In genomic region chr7:27310996-27311535, GRCm38 (mm10) we compare ENCODE assay signal across 17 mouse cellular contexts. TPM values are rescaled to one million over a fixed set of nuclear protein-coding genes. Genes with fewer than 3 reads are reported as not detected.
A peak's percentile ranks its signal among the peaks of the same experiment; 100 is the strongest.
DNase-seq lines count a peak whose midpoint lies in the region; ATAC-seq and TF ChIP-seq lines count a peak whose summit lies in the region.
"Had no signal": no experiment of that assay in that cellular context is flagged by ENCODE, and none has a peak within 500 bp of the region (broad histone marks: within the 10 kb centered on the region; RNA-seq: fewer than 3 reads in every experiment).

No protein-coding gene starts in this region.

- DNase-seq in gastrocnemius, adult 2 months = no peak
- DNase-seq in gastrocnemius, adult 8-10 months (ENCODE audit: low spot score in 2 of 2) = no peak
- no peak for DNase-seq in lung, postnatal 10 days
- DNase-seq in layer of hippocampus, adult 18-20 months (ENCODE audit: low spot score in 2 of 2) = no peak
- DNase-seq: cerebellum, adult 11 months; gastrocnemius, postnatal 25 days; kidney, adult 8-10 months; right cerebral cortex, postnatal 14 days; thymus, adult 2 months had no signal

- intact Hi-C loops in gastrocnemius, adult 2 months (cut with DNase I) = no loop called here

- peaks cover 17% of the 10 kb centered on the region for H3K4me1 ChIP-seq in hindbrain, embryonic 13.5 days (replicated peaks)
- H3K4me1 ChIP-seq in hindbrain, embryonic 12.5 days = peaks cover 18% of the 10 kb centered on the region
- H3K4me1 ChIP-seq in lung, embryonic 15.5 days = peaks cover 24% of the 10 kb centered on the region
- no peaks in the 10 kb centered on the region for H3K4me1 ChIP-seq in ES-Bruce4 (ENCODE audit: control insufficient read depth, insufficient read depth, low read length)

- peaks cover 4% of the 10 kb centered on the region; the same call in 1 of the 2 replicates for H3K36me3 ChIP-seq in hindbrain, embryonic 13.5 days
- H3K36me3 ChIP-seq in hindbrain, embryonic 12.5 days = no peaks in the 10 kb centered on the region
- peaks cover 26% of the 10 kb centered on the region for H3K36me3 ChIP-seq in lung, embryonic 15.5 days
- peaks cover 16% of the 10 kb centered on the region for H3K36me3 ChIP-seq in ES-Bruce4 (ENCODE audit: control insufficient read depth, insufficient read depth, low read length, poor library complexity, severe bottlenecking)
- H3K36me3 ChIP-seq: embryonic facial prominence, embryonic 10.5 days had no signal

- TF ChIP-seq CTCF in gastrocnemius, adult 2 months (IDR thresholded peaks at IDR 0.05) = no peak
- TF ChIP-seq CTCF in ES-Bruce4 (IDR thresholded peaks at IDR 0.05; ENCODE audit: low read depth, low read length) = no peak

- peaks cover 34% of the 10 kb centered on the region for H3K27me3 ChIP-seq in hindbrain, embryonic 13.5 days
- peaks cover 25% of the 10 kb centered on the region for H3K27me3 ChIP-seq in hindbrain, embryonic 12.5 days
- H3K27me3 ChIP-seq in lung, embryonic 15.5 days = no peaks in the 10 kb centered on the region
- no peaks in the 10 kb centered on the region for H3K27me3 ChIP-seq in ES-Bruce4 (ENCODE audit: control insufficient read depth, insufficient read depth, low read length, poor library complexity, severe bottlenecking)

- H3K27ac ChIP-seq in gastrocnemius, adult 2 months = peak overlapping the region; percentile 32; the same call in 1 of the 2 replicates
- no peak overlapping the region for H3K27ac ChIP-seq in hindbrain, embryonic 13.5 days
- H3K27ac ChIP-seq in hindbrain, embryonic 12.5 days = no peak overlapping the region
- 0 out of 2 replicates have a peak overlapping the region, but pooled peaks have one; percentile 69 for H3K27ac ChIP-seq in lung, embryonic 15.5 days
- H3K27ac ChIP-seq in ES-Bruce4 (ENCODE audit: insufficient read depth, low read length) = peak overlapping the region; percentile 97
- H3K27ac ChIP-seq: embryonic facial prominence, embryonic 10.5 days; hindbrain, embryonic 15.5 days had no signal

- H3K4me2 ChIP-seq in hindbrain, embryonic 13.5 days = peak overlapping the region; percentile 55
- H3K4me2 ChIP-seq in hindbrain, embryonic 12.5 days (replicated peaks) = no peak overlapping the region
- H3K4me2 ChIP-seq in lung, embryonic 15.5 days = peak overlapping the region; percentile 52; the same call in 1 of the 2 replicates

- no peak for TF ChIP-seq EP300 in ES-Bruce4 (IDR thresholded peaks at IDR 0.05; ENCODE audit: insufficient read depth, low read depth, low read length)

- 0 out of 2 replicates have a peak overlapping the region, but pooled peaks have one; percentile 62 for H3K9ac ChIP-seq in hindbrain, embryonic 13.5 days
- H3K9ac ChIP-seq in hindbrain, embryonic 12.5 days = no peak overlapping the region
- H3K9ac ChIP-seq in lung, embryonic 15.5 days = no peak overlapping the region
- H3K9ac ChIP-seq in ES-Bruce4 (ENCODE audit: low read depth, poor library complexity, severe bottlenecking) = peak overlapping the region; percentile 57

- peak; percentile 13 for TF ChIP-seq POLR2A in ES-Bruce4 (IDR thresholded peaks at IDR 0.05; ENCODE audit: insufficient read depth, low read length)

- H3K4me3 ChIP-seq in gastrocnemius, adult 2 months = no peak overlapping the region
- H3K4me3 ChIP-seq in hindbrain, embryonic 13.5 days = no peak overlapping the region
- no peak overlapping the region for H3K4me3 ChIP-seq in hindbrain, embryonic 12.5 days
- H3K4me3 ChIP-seq in lung, embryonic 15.5 days = no peak overlapping the region
- H3K4me3 ChIP-seq in ES-Bruce4 (ENCODE audit: low read depth, low read length) = peak overlapping the region; percentile 71
- H3K4me3 ChIP-seq: erythroblast, embryonic 14.5 days had no signal

- 45% methylated on average over 8 of the region's 8 CpGs for WGBS in hindbrain, embryonic 13.5 days
- WGBS in hindbrain, embryonic 12.5 days = 38% methylated on average over 8 of the region's 8 CpGs
- 42% methylated on average over 8 of the region's 8 CpGs for WGBS in lung, embryonic 15.5 days

- ATAC-seq in hindbrain, embryonic 13.5 days (ENCODE audit: low FRiP score) = no peak
- no peak for ATAC-seq in hindbrain, embryonic 12.5 days (ENCODE audit: low FRiP score)
- 0 out of 2 replicates have a peak, but pooled peaks have one; percentile 23 for ATAC-seq in lung, embryonic 15.5 days (ENCODE audit: borderline replicate concordance, extremely low read depth, low FRiP score, low TSS enrichment)

- peaks cover 11% of the 10 kb centered on the region; the same call in 1 of the 2 replicates for H3K9me3 ChIP-seq in hindbrain, embryonic 13.5 days
- H3K9me3 ChIP-seq in hindbrain, embryonic 12.5 days (replicated peaks) = peaks cover 15% of the 10 kb centered on the region
- H3K9me3 ChIP-seq in lung, embryonic 15.5 days = peaks cover 4% of the 10 kb centered on the region; the same call in 1 of the 2 replicates
- peaks cover 19% of the 10 kb centered on the region for H3K9me3 ChIP-seq in ES-Bruce4 (replicated peaks; ENCODE audit: control insufficient read depth, insufficient read depth, low read length, poor library complexity, severe bottlenecking)
- H3K9me3 ChIP-seq: hindbrain, embryonic 15.5 days had no signal

RNA-seq across cellular contexts. Expression of gene Ltbp4, which starts 26.4 kb away (rescaled TPM):
- total RNA-seq in gastrocnemius, adult 2 months (2021) = 10 to 100 TPM; 48.0 to 81.2 TPM
- total RNA-seq in gastrocnemius, adult 8-10 months (2022) = 10 to 100 TPM; 33.6 to 50.3 (median 43.1) TPM
- polyA plus RNA-seq in hindbrain, embryonic 13.5 days (2015; fragmentation: Nextera tagmentation; extraction: Ambion mirVana) = 5.4 and 6.0 TPM in 2 replicates
- polyA plus RNA-seq in hindbrain, embryonic 12.5 days (2016; fragmentation: Nextera tagmentation; extraction: Ambion mirVana) = 8.7 and 8.9 TPM in 2 replicates
- polyA plus RNA-seq in lung, embryonic 15.5 days (2015; fragmentation: Nextera tagmentation; extraction: Ambion mirVana) = 96.2 and 102 TPM in 2 replicates
- 66.8 and 72.5 TPM in 2 replicates for polyA plus RNA-seq in ES-Bruce4 (2011; ENCODE audit: insufficient read depth, insufficient read length, low read depth, missing spikeins)
- 10 to 100 TPM; 43.9 to 47.5 TPM for total RNA-seq in layer of hippocampus, adult 18-20 months (2021)
- total RNA-seq: neutrophil, adult 5-6 weeks had no signal

RNA-seq across cellular contexts. Expression of gene Shkbp1, which starts 44.8 kb away (rescaled TPM):
- total RNA-seq in gastrocnemius, adult 2 months (2021) = 1 to 10 TPM; 2.3 to 2.8 TPM
- total RNA-seq in gastrocnemius, adult 8-10 months (2022) = 1 to 10 TPM; 1.8 to 3.9 (median 2.7) TPM
- 61.8 and 62.5 TPM in 2 replicates for polyA plus RNA-seq in hindbrain, embryonic 13.5 days (2015; fragmentation: Nextera tagmentation; extraction: Ambion mirVana)
- polyA plus RNA-seq in hindbrain, embryonic 12.5 days (2016; fragmentation: Nextera tagmentation; extraction: Ambion mirVana) = 72.4 and 76.2 TPM in 2 replicates
- polyA plus RNA-seq in lung, embryonic 15.5 days (2015; fragmentation: Nextera tagmentation; extraction: Ambion mirVana) = 48.3 and 51.4 TPM in 2 replicates
- 43.6 and 44.5 TPM in 2 replicates for polyA plus RNA-seq in ES-Bruce4 (2011; ENCODE audit: insufficient read depth, insufficient read length, low read depth, missing spikeins)
- total RNA-seq in layer of hippocampus, adult 18-20 months (2021) = 10 to 100 TPM; 25.8 to 28.2 TPM

RNA-seq across cellular contexts. Expression of gene Gm20479, which starts 46.2 kb away (rescaled TPM):
- total RNA-seq in gastrocnemius, adult 2 months (2021) = not detected
- total RNA-seq in gastrocnemius, adult 8-10 months (2022) = under 1 TPM in 1 of 4 experiments, not detected in 3; 0.53 TPM
- polyA plus RNA-seq in hindbrain, embryonic 13.5 days (2015; fragmentation: Nextera tagmentation; extraction: Ambion mirVana) = not detected in 2 replicates
- 0.43 and 0.59 TPM in 2 replicates for polyA plus RNA-seq in hindbrain, embryonic 12.5 days (2016; fragmentation: Nextera tagmentation; extraction: Ambion mirVana)
- polyA plus RNA-seq in lung, embryonic 15.5 days (2015; fragmentation: Nextera tagmentation; extraction: Ambion mirVana) = 0.79 and 1.3 TPM in 2 replicates
- polyA plus RNA-seq in ES-Bruce4 (2011; ENCODE audit: insufficient read depth, insufficient read length, low read depth, missing spikeins) = 15.8 and 17.1 TPM in 2 replicates
- total RNA-seq in layer of hippocampus, adult 18-20 months (2021) = not detected
- total RNA-seq: gastrocnemius, postnatal 25 days; neutrophil, adult 5-6 weeks had no signal
- polyA plus RNA-seq: embryonic facial prominence, embryonic 10.5 days; erythroblast, embryonic 14.5 days; hindbrain, embryonic 15.5 days; thymus, adult 2 months had no signal

RNA-seq across cellular contexts. Expression of gene Numbl, which starts 52.8 kb away (rescaled TPM):
- total RNA-seq in gastrocnemius, adult 2 months (2021) = 1 to 10 TPM; 3.8 to 4.2 TPM
- total RNA-seq in gastrocnemius, adult 8-10 months (2022) = 1 to 10 TPM; 1.5 to 3.4 (median 2.2) TPM
- 48.4 and 49.6 TPM in 2 replicates for polyA plus RNA-seq in hindbrain, embryonic 13.5 days (2015; fragmentation: Nextera tagmentation; extraction: Ambion mirVana)
- 60.2 and 63.0 TPM in 2 replicates for polyA plus RNA-seq in hindbrain, embryonic 12.5 days (2016; fragmentation: Nextera tagmentation; extraction: Ambion mirVana)
- 23.6 and 23.8 TPM in 2 replicates for polyA plus RNA-seq in lung, embryonic 15.5 days (2015; fragmentation: Nextera tagmentation; extraction: Ambion mirVana)
- polyA plus RNA-seq in ES-Bruce4 (2011; ENCODE audit: insufficient read depth, insufficient read length, low read depth, missing spikeins) = 32.9 and 38.5 TPM in 2 replicates
- 100 to 1,000 TPM; 141 to 149 TPM for total RNA-seq in layer of hippocampus, adult 18-20 months (2021)

Comparison
In these comparisons a context has a peak if more than half of its experiments do, and no peak if none do; other contexts are left out.
1. H3K9ac ChIP-seq: peak in hindbrain, embryonic 13.5 days (single experiment) and ES-Bruce4 (single experiment); none in hindbrain, embryonic 12.5 days (single experiment) and lung, embryonic 15.5 days (single experiment).
2. H3K27ac ChIP-seq: peak in gastrocnemius, adult 2 months (single experiment), lung, embryonic 15.5 days (single experiment) and ES-Bruce4 (single experiment); none in hindbrain, embryonic 13.5 days (single experiment) and hindbrain, embryonic 12.5 days (single experiment).